Mouse (Mus musculus) stomach, embryonic 15.5 days (tissue): ENCODE data around the gene Sf3a2. TPM values are rescaled to one million over a fixed set of nuclear protein-coding genes. Genes with fewer than 3 reads are reported as not detected.
"Not testable (repeated sequence)": the region's sequence is repeated elsewhere in the genome, so short reads cannot be mapped to it uniquely, and the experiment has no call there.

ENCODE experiments used
- ATAC-seq: fragments of 200-750 bp; cut with Nextera tagmentation; 2 replicates; pipeline ENCODE4 v1.8.0; 2017; ENCODE audit warnings: low read depth, moderate number of reproducible peaks, moderate TSS enrichment; ENCODE audit not compliant: insufficient read depth, low FRiP score
- H3K27ac ChIP-seq: fragments of 300-500 bp; sonication (generic); 2 replicates; pipeline ENCODE4 v1.5.1; 2015; ENCODE audit warnings: mild to moderate bottlenecking, inconsistent platforms
- H3K27me3 ChIP-seq: fragments of 300-500 bp; sonication (generic); replicated peaks from 2 replicates; pipeline ENCODE4 v1.6.1; 2015; ENCODE audit warnings: inconsistent platforms
- H3K36me3 ChIP-seq: fragments of 300-500 bp; sonication (generic); 2 replicates; pipeline ENCODE4 v1.6.1; 2015; ENCODE audit warnings: inconsistent platforms
- H3K4me1 ChIP-seq: fragments of 300-500 bp; sonication (generic); 2 replicates; pipeline ENCODE4 v1.6.1; 2015; ENCODE audit warnings: inconsistent platforms
- H3K4me2 ChIP-seq: fragments of 300-500 bp; sonication (generic); 2 replicates; pipeline ENCODE4 v1.6.1; 2015; ENCODE audit warnings: mild to moderate bottlenecking, inconsistent platforms
- H3K4me3 ChIP-seq: fragments of 300-500 bp; sonication (generic); replicated peaks from 2 replicates; pipeline ENCODE4 v1.5.1; 2015; ENCODE audit warnings: inconsistent platforms
- H3K9ac ChIP-seq: fragments of 300-500 bp; sonication (generic); 2 replicates; pipeline ENCODE4 v1.6.1; 2015; ENCODE audit warnings: inconsistent platforms
- H3K9me3 ChIP-seq: fragments of 300-500 bp; sonication (generic); 2 replicates; pipeline ENCODE4 v1.6.1; 2016; ENCODE audit warnings: inconsistent platforms
- WGBS: fragments of 180-500 bp; shearing (Covaris S2); methylation state at CpG from one replicate; pipeline ENCODE4 v1.1.7; 2015; 5-methylcytosine and 5-hydroxymethylcytosine counted together
- polyA plus RNA-seq: library from polyadenylated mRNA; unstranded; fragments of >200 nt; fragmentation: Nextera tagmentation; extraction: Ambion mirVana; gene quantifications from 2 replicates; pipeline ENCODE4 v1.2.1, GENCODE M21; 2015

Sf3a2 gene
- polyA plus RNA-seq, 1 experiment from 2014 or later = 52.6 TPM

- Histone ChIP-seq H3K9ac (peak overlapping the region; percentile 43; the same call in 1 of the 2 replicates), H3K4me3 (peak overlapping the region; percentile 46), H3K36me3 (peaks cover 30% of the 10 kb centered on the region), H3K27me3 (peaks cover 22% of the 10 kb centered on the region; the same call in 1 of the 2 replicates), H3K27ac (peak overlapping the region; percentile 78), H3K4me2 (peak overlapping the region; percentile 92), H3K4me1 (peaks cover 45% of the 10 kb centered on the region), H3K9me3 (no peaks in the 10 kb centered on the region)
- under 1% methylated on average over 53 of the region's 58 CpGs for WGBS
- peak; percentile 25 for ATAC-seq
These were observed 9.1 kb downstream of the Sf3a2 start for GRCm38 (mm10) chr10:80807057-80807627.

- peaks cover 18% of the 10 kb centered on the region for H3K36me3 ChIP-seq
- peak overlapping the region; percentile 13 for H3K4me3 ChIP-seq
- H3K27me3 ChIP-seq = peaks cover 22% of the 10 kb centered on the region; the same call in 1 of the 2 replicates
- ATAC-seq = no peak
- 23% methylated on average over 40 of the region's 40 CpGs for WGBS
- peak overlapping the region; percentile 92 for H3K4me2 ChIP-seq
- no peak overlapping the region for H3K27ac ChIP-seq
- no peaks in the 10 kb centered on the region for H3K9me3 ChIP-seq
- H3K4me1 ChIP-seq = peaks cover 45% of the 10 kb centered on the region
- 0 out of 2 replicates have a peak overlapping the region, but pooled peaks have one; percentile 16 for H3K9ac ChIP-seq
These were observed 10.3 kb downstream of the Sf3a2 start for GRCm38 (mm10) chr10:80808099-80808984.

- peak overlapping the region; percentile 13 for H3K4me3 ChIP-seq
- peaks cover 45% of the 10 kb centered on the region for H3K4me1 ChIP-seq
- peaks cover 22% of the 10 kb centered on the region; the same call in 1 of the 2 replicates for H3K27me3 ChIP-seq
- 13% methylated on average over 17 of the region's 18 CpGs for WGBS
- no peak for ATAC-seq
- no peaks in the 10 kb centered on the region for H3K9me3 ChIP-seq
- 0 out of 2 replicates have a peak overlapping the region, but pooled peaks have one; percentile 16 for H3K9ac ChIP-seq
- peaks cover 11% of the 10 kb centered on the region for H3K36me3 ChIP-seq
- peak overlapping the region; percentile 92 for H3K4me2 ChIP-seq
- no peak overlapping the region for H3K27ac ChIP-seq
These were observed 11.1 kb downstream of the Sf3a2 start for GRCm38 (mm10) chr10:80808985-80809632.

- Histone ChIP-seq H3K27ac (no peak overlapping the region), H3K27me3 (peaks cover 22% of the 10 kb centered on the region; the same call in 1 of the 2 replicates), H3K4me3 (no peak overlapping the region), H3K4me1 (peaks cover 42% of the 10 kb centered on the region), H3K9ac (no peak overlapping the region), H3K9me3 (no peaks in the 10 kb centered on the region), H3K36me3 (peaks cover under 1% of the 10 kb centered on the region; the same call in 1 of the 2 replicates), H3K4me2 (peak overlapping the region; percentile 27)
- ATAC-seq = no peak
- WGBS = 9% methylated on average over 20 of the region's 20 CpGs
These were observed 12.1 kb downstream of the Sf3a2 start for GRCm38 (mm10) chr10:80810084-80810483.

GRCm38 (mm10) chr10:80812391-80813041 lies 14.5 kb downstream of the Sf3a2 start:
- no peak for ATAC-seq
- H3K27me3 ChIP-seq = peaks cover 22% of the 10 kb centered on the region; the same call in 1 of the 2 replicates
- H3K4me2 ChIP-seq = no peak overlapping the region
- WGBS = 40% methylated on average over 5 of the region's 5 CpGs
- H3K4me1 ChIP-seq = peaks cover 25% of the 10 kb centered on the region
- no peak overlapping the region for H3K9ac ChIP-seq
- no peaks in the 10 kb centered on the region for H3K9me3 ChIP-seq
- no peak overlapping the region for H3K4me3 ChIP-seq
- H3K36me3 ChIP-seq = no peaks in the 10 kb centered on the region
- H3K27ac ChIP-seq = no peak overlapping the region

- H3K9ac ChIP-seq = no peak within 1 kb of the TSS
- no peaks in the 10 kb centered on the region for H3K36me3 ChIP-seq
- no peak within 1 kb of the TSS for H3K4me2 ChIP-seq
- H3K4me1 ChIP-seq = peaks cover 16% of the 10 kb centered on the region
- ATAC-seq = no peak
- no peak within 1 kb of the TSS for H3K4me3 ChIP-seq
- peaks cover 18% of the 10 kb centered on the region; the same call in 1 of the 2 replicates for H3K27me3 ChIP-seq
- no peak within 1 kb of the TSS for H3K27ac ChIP-seq
- no peaks in the 10 kb centered on the region for H3K9me3 ChIP-seq
- WGBS = 74% methylated on average over 4 of the region's 4 CpGs
These were observed 15.4 kb downstream of the Sf3a2 start, which contains the start of gene Jsrp1 for GRCm38 (mm10) chr10:80813366-80813765. Jsrp1 (minus strand) TSS chr10:80813498.

GRCm38 (mm10) chr10:80814800-80815199 lies 16.8 kb downstream of the Sf3a2 start:
- H3K9me3 ChIP-seq = no peaks in the 10 kb centered on the region
- no peak overlapping the region for H3K27ac ChIP-seq
- no peak for ATAC-seq
- H3K27me3 ChIP-seq = 0 out of 2 replicates have a peak, but pooled peaks cover 8% of the 10 kb centered on the region
- no peak overlapping the region for H3K4me3 ChIP-seq
- H3K9ac ChIP-seq = no peak overlapping the region
- H3K4me2 ChIP-seq = no peak overlapping the region
- 0 out of 2 replicates have a peak, but pooled peaks cover 5% of the 10 kb centered on the region for H3K4me1 ChIP-seq
- H3K36me3 ChIP-seq = no peaks in the 10 kb centered on the region
- WGBS = 64% methylated on average over 7 of the region's 7 CpGs

GRCm38 (mm10) chr10:80816303-80816702 lies 18.3 kb downstream of the Sf3a2 start:
- H3K27me3 ChIP-seq, H3K27ac ChIP-seq: not testable (repeated sequence)

GRCm38 (mm10) chr10:80817164-80817563 lies 19.2 kb downstream of the Sf3a2 start:
- Histone ChIP-seq H3K36me3 (no peaks in the 10 kb centered on the region), H3K27me3 (no peaks in the 10 kb centered on the region), H3K27ac (no peak overlapping the region), H3K4me2 (no peak overlapping the region), H3K4me3 (no peak overlapping the region), H3K9ac (no peak overlapping the region), H3K4me1 (no peaks in the 10 kb centered on the region), H3K9me3 (no peaks in the 10 kb centered on the region)
- 69% methylated on average over 2 of the region's 2 CpGs for WGBS
- no peak for ATAC-seq

More at GRCm38 (mm10) chr10:80816303-80816702, 18.3 kb downstream of the Sf3a2 start:
- not testable (repeated sequence) for H3K9ac ChIP-seq, H3K9me3 ChIP-seq, H3K4me1 ChIP-seq, H3K4me2 ChIP-seq, ATAC-seq, H3K4me3 ChIP-seq, H3K36me3 ChIP-seq
- WGBS = 76% methylated on average over 3 of the region's 3 CpGs

GRCm38 (mm10) chr10:80817955-80818354 lies 20.0 kb downstream of the Sf3a2 start:
- H3K4me1 ChIP-seq, H3K4me2 ChIP-seq, H3K36me3 ChIP-seq, H3K27ac ChIP-seq, ATAC-seq, H3K9ac ChIP-seq, H3K9me3 ChIP-seq, H3K27me3 ChIP-seq, H3K4me3 ChIP-seq: not testable (repeated sequence)
- WGBS = 83% methylated on average over 7 of the region's 7 CpGs

- no peaks in the 10 kb centered on the region for H3K4me1 ChIP-seq
- no peaks in the 10 kb centered on the region for H3K36me3 ChIP-seq
- H3K27me3 ChIP-seq = no peaks in the 10 kb centered on the region
- H3K9me3 ChIP-seq = no peaks in the 10 kb centered on the region
- ATAC-seq = peak; percentile 86
- 47% methylated on average over 6 of the region's 6 CpGs for WGBS
- no peak overlapping the region for H3K4me3 ChIP-seq
- no peak overlapping the region for H3K9ac ChIP-seq
- H3K4me2 ChIP-seq = no peak overlapping the region
- H3K27ac ChIP-seq = peak overlapping the region; percentile 42; the same call in 1 of the 2 replicates
These were observed 20.7 kb downstream of the Sf3a2 start for GRCm38 (mm10) chr10:80818599-80819281.
